Mouse (Mus musculus) embryonic facial prominence, embryonic 14.5 days (tissue): ENCODE results near the gene Dhx40. TPM values are rescaled to one million over a fixed set of nuclear protein-coding genes. Genes with fewer than 3 reads are reported as not detected.

ENCODE experiments used
- polyA plus RNA-seq: library from polyadenylated mRNA; unstranded; fragments of >200 nt; fragmentation: Nextera tagmentation; extraction: Ambion mirVana; gene quantifications from 2 replicates; pipeline ENCODE4 v1.2.1, GENCODE M21; 2014

Gene Dhx40
- polyA plus RNA-seq, 1 experiment from 2014 or later: 19.9 TPM

Other genes starting within 250 kb of the Dhx40 start
- gene Vmp1, start 123.9 kb downstream of the Dhx40 start, polyA plus RNA-seq: 86.6 and 96.2 TPM in 2 replicates
- gene Ptrh2, start 123.8 kb downstream of the Dhx40 start, polyA plus RNA-seq: 25.9 and 26.9 TPM in 2 replicates
- 167 and 175 TPM in 2 replicates for gene Cltc, start 50.2 kb downstream of the Dhx40 start, polyA plus RNA-seq
- 7.8 and 8.6 TPM in 2 replicates for gene Ypel2, start 186.0 kb upstream of the Dhx40 start, polyA plus RNA-seq